Mouse (Mus musculus) neural tube, postnatal 0 days (tissue): ENCODE data around the gene Rarg. TPM values are rescaled to one million over a fixed set of nuclear protein-coding genes. Genes with fewer than 3 reads are reported as not detected.

Experiments used
- polyA plus RNA-seq: library from polyadenylated mRNA; unstranded; fragments of >200 nt; fragmentation: Nextera tagmentation; extraction: Ambion mirVana; gene quantifications from 2 replicates; pipeline ENCODE4 v1.2.1, GENCODE M21; 2015

The Rarg gene
- polyA plus RNA-seq: 7.1 and 7.7 TPM in 2 replicates

GRCm38 (mm10) chr15:102257202-102258075 is at the start of gene Rarg:
Rarg (minus strand) TSS chr15:102257517.

GRCm38 (mm10) chr15:102295633-102296367 is 38.5 kb upstream of the Rarg start, which contains the start of gene Espl1:
Espl1 (plus strand) TSS chr15:102296266.

DNA sequence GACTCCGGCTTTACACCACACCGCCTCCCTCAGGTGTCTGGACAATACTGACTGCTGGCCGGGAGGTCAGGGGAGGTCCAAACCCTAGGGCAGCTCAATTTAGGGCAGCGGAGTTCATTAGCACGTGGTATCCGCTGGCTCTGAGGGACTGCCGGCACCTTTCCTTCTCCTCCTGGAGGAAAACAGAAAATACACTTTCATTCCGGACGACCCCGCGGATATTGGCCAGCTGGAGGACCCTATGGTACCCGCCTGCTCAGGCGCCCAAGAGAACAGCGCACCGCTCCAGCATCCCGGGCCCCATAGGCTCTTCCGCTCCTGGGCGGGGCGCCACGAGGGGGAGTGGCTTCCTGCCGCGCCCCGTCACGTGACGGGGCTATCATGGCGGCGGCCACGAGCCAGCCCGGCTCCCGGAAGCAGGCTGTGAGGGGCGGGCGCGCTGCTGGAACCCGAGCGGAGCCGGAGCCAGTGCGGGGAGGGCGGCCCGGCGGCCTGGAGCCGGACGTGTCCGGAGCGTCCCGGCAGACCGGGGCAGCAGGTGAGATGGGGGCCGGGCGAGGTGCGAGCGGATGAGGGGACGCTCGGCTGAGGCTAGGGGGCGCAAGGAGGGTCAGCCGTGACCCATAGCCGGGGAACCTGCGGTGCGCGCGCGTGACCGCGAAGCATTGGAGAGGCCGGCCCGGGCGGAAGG is 21.9 kb upstream of the Rarg start, which contains the start of gene Mfsd5:
Gene Mfsd5, plus strand, starts transcription at position 363 of the 691 bp plus-strand sequence.

DNA sequence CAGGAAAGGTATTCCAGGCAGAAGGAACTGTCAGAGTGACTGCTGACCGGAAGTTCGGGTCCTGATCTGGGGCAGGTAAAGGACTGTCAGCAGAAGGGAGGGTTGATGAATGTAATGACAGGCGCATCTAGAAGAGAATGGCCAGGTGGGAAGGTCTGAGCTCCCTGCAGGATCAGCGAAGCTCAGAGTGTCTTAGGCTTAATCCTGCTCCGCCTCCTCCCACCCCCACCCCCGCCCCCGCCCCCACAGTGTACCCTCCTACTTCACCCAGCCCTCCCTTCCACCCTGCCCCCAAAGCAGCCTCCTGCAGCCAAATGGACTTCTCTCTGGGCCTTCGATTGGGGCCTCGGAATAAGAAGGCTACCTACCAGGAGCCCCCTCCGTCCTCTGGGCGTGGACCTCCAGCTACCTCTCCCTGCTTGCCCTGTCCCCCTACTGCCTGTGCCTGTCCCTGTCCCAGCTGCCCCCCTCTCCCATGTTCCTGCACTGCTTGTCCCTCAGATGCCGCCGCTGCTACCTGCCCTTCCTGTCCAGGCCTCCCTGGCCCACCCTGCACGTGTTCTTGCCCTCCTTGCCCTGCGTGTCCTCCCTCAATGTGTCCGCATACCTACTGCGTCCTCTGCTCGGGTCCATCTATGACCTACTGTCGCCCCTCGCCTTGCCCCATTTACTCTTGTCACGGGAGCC is 13.1 kb upstream of the Rarg start, which contains the start of gene Gm9918:
Gene Gm9918, plus strand, starts transcription at position 290 of the 687 bp plus-strand sequence.

GRCm38 (mm10) chr15:102231748-102232147 is 25.6 kb downstream of the Rarg start, which contains the start of gene Itgb7:
Itgb7 (minus strand) TSS chr15:102231944.

DNA sequence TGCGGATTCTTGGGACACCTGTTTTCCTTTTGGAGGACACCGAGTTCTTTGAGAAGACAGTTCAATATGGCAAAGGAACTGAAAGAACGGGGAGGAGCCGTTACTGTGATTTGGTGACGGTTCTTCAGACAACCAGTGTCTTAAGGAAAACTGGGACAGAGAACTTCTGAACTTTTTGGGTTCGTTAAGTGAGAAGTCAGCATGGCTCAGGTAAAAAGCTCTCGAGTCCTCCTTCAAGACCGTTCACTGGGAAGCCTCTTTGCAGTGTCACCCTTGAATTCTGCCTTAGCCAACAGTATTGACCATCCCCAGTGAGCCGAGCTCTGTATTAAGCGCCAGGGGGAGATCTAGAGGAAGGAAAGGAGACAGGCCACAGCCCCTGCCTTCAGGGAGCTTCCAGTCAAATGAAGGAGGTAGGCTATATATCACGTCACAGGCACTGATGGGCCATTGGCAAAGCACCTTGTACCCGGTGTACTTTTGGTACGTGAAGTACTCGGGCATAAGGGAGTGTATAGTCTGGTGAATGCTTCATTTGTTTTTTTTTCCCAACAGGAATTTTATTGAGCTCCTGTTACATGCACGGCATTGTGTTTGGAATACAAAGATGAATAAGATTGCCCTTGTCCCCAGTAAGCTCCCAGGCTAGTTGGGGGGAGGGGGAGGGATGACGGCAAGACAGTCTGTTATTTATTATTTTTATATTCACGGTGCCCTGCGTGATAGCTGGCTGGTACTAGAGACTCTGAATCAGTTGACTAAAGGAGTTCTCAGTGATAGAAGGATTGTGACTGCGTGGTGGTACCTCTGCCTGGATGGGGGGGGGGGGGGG is 52.4 kb downstream of the Rarg start, which contains the start of gene Csad:
Gene Csad, minus strand, starts transcription at position 51 of the 832 bp plus-strand sequence.

DNA sequence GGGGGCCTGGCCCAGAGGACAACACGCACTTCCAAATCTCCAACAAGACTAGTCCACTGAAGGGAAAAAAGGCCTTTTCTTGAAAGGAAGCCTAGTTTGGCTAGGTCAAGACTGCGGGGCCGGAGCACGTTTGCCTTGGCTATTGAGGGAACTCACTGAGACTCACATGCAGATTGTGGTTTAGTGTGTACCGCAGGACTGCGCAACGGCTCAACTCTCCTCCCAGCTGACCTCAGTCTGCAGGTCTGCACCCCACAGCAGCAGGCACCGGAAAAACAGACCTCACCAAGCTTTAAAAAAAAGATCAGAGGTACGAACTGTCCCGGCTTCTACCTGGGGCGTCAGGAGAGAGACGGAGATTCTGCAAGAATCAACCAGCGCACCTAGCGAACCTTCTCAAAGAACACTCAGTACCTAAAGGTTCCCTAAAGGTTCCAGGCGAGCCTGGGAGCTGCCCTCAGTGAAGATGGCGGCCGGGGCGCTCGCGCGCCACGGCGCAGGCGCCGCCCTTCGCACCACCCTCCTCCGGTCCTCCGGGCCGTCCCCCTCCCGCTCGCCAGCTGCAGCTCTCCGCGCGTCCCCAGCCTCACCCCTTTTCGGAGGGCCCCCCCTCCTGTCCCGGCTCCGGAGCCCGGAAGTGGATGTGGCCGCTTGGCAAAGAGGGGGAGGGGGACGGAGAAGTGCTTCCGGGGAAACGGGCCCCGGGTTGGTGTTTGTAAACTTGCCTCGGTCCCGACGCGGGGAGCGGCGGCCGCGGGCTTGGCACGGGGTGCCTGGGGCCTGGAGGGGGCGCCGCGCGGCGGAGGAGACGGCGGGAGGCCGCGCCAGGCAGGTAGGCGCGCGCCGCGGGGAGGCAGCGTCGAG is 54.1 kb downstream of the Rarg start, which contains the start of gene Zfp740:
Gene Zfp740, plus strand, starts transcription at position 279 of the 864 bp plus-strand sequence.

Other genes with a start within 250 kb of the Rarg start
- gene Krt18, start 229.3 kb downstream of the Rarg start, polyA plus RNA-seq: 1.4 and 1.9 TPM in 2 replicates
- gene Eif4b, start 183.7 kb downstream of the Rarg start, polyA plus RNA-seq: 57.5 and 60.8 TPM in 2 replicates
- gene Tns2, start 157.1 kb downstream of the Rarg start, polyA plus RNA-seq: 8.8 and 10.3 TPM in 2 replicates
- gene Spryd3, start 121.3 kb downstream of the Rarg start, polyA plus RNA-seq: 107 and 114 TPM in 2 replicates
- gene Igfbp6, start 113.2 kb downstream of the Rarg start, polyA plus RNA-seq: 21.1 and 33.5 TPM in 2 replicates
- gene Soat2, start 107.0 kb downstream of the Rarg start, polyA plus RNA-seq: 0.21 TPM in 1 of 2 replicates, not detected in the other
- gene Zfp740, start 54.3 kb downstream of the Rarg start, polyA plus RNA-seq: 27.4 and 27.5 TPM in 2 replicates
- 44.0 and 46.0 TPM in 2 replicates for gene Csad, start 52.8 kb downstream of the Rarg start, polyA plus RNA-seq
- gene Itgb7, start 25.6 kb downstream of the Rarg start, polyA plus RNA-seq: 1.0 and 2.9 TPM in 2 replicates
- 0.06 and 0.10 TPM in 2 replicates for gene Gm9918, start 13.0 kb upstream of the Rarg start, polyA plus RNA-seq
- 67.6 and 67.7 TPM in 2 replicates for gene Mfsd5, start 21.9 kb upstream of the Rarg start, polyA plus RNA-seq
- gene Espl1, start 38.7 kb upstream of the Rarg start, polyA plus RNA-seq: 1.8 and 2.0 TPM in 2 replicates
- gene Pfdn5, start 68.6 kb upstream of the Rarg start, polyA plus RNA-seq: 546 and 574 TPM in 2 replicates
- gene Myg1, start 74.2 kb upstream of the Rarg start, polyA plus RNA-seq: 69.0 and 80.3 TPM in 2 replicates
- 29.8 and 30.2 TPM in 2 replicates for gene Aaas, start 93.3 kb upstream of the Rarg start, polyA plus RNA-seq
- gene Sp7, start 109.7 kb upstream of the Rarg start, polyA plus RNA-seq: 0.51 and 0.67 TPM in 2 replicates
- gene Sp1, start 148.6 kb upstream of the Rarg start, polyA plus RNA-seq: 2.4 and 2.8 TPM in 2 replicates
- gene Amhr2, start 187.8 kb upstream of the Rarg start, polyA plus RNA-seq: 0.09 and 0.28 TPM in 2 replicates
- 69.7 and 79.1 TPM in 2 replicates for gene Prr13, start 201.5 kb upstream of the Rarg start, polyA plus RNA-seq
- gene Pcbp2, start 213.0 kb upstream of the Rarg start, polyA plus RNA-seq: 117 and 122 TPM in 2 replicates
- gene Gm10337, start 246.2 kb upstream of the Rarg start, polyA plus RNA-seq: 14.2 TPM in 1 of 2 replicates, not detected in the other